Mouse (Mus musculus) spleen, adult 12 weeks (tissue): Measurements from ENCODE around the gene Fblim1.
"Not testable (repeated sequence)": the region's sequence is repeated elsewhere in the genome, so short reads cannot be mapped to it uniquely, and the experiment has no call there.

Experiments used
- DNase-seq: peaks from one replicate; pipeline ENCODE4 v3.0.0; 2022; ENCODE audit warnings: low spot score

Gene Fblim1

GRCm38 (mm10) chr4:141567174-141567573, 38.7 kb downstream of the Fblim1 start:
- not testable (repeated sequence) for DNase-seq

- no peak for DNase-seq
Observed at GRCm38 (mm10) chr4:141566187-141566586, 39.7 kb downstream of the Fblim1 start.

DNA sequence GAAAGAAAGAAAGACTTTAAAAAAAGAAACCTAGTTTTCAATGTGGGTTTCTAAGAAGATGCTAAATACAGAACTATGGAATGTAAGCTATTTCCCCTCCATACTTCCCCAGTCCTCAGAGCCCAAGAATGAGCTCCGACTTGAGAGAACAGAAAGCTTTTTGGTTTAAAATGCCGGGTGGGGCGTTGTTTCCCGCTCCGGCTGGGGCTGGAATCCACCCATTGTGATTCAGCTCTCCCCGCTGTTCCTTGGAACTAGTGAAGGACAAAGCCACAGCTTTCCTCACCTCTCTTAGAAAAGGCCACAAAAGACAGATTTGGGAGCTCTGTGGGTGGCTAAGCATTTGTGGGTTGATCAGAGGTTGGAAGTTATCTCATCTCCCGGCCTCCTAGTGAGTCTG, 40.6 kb downstream of the Fblim1 start:
- DNase-seq, result no peak

DNA sequence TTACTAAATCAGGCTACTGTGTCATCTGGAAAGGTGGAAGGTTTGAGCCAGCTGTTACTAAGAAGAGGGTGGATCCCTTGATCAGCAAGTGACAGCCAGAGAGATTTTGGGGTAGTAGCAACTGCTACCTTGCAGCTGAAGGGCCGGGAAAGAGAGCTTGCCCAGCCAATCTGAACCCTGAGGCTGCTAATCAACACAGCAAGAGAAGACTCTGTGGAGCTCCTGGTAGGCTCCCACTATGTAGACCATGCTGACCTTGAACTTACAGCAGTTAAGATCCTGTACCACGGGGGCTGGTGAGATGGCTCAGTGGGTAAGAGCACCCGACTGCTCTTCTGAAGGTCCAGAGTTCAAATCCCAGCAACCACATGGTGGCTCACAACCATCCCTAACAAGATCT, 41.2 kb downstream of the Fblim1 start:
- no peak for DNase-seq

- no peak for DNase-seq
Observed at GRCm38 (mm10) chr4:141564209-141564608, 41.7 kb downstream of the Fblim1 start.

GRCm38 (mm10) chr4:141562281-141562680, 43.6 kb downstream of the Fblim1 start:
- DNase-seq, result no peak

GRCm38 (mm10) chr4:141561331-141561919, 44.5 kb downstream of the Fblim1 start:
- DNase-seq, result not testable (repeated sequence)

- peak; percentile 74 for DNase-seq
Observed at GRCm38 (mm10) chr4:141559898-141560263, 46.0 kb downstream of the Fblim1 start.

- DNase-seq, result peak; percentile 66
Observed at GRCm38 (mm10) chr4:141559131-141559897, 46.6 kb downstream of the Fblim1 start.

- peak; percentile 15 for DNase-seq
Observed at GRCm38 (mm10) chr4:141558658-141559057, 47.2 kb downstream of the Fblim1 start.

DNA sequence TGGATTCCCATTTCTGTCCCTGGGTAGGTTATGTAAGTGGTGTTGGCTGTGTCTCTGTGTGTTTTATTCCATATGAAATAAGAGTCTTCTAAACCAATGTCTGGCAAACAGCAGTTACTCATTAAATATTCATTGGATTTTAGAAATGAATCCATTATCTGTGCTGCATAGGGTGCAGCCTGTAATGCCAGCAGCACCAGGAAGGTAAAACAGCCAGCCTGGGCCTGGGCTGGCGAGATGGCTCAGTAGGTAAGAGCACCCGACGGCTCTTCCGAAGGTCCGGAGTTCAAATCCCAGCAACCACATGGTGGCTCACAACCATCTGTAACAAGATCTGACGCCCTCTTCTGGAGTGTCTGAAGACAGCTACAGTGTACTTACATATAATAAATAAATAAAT, 49.7 kb downstream of the Fblim1 start:
- DNase-seq, result not testable (repeated sequence)

GRCm38 (mm10) chr4:141554255-141554865, 51.5 kb downstream of the Fblim1 start:
- not testable (repeated sequence) for DNase-seq

DNA sequence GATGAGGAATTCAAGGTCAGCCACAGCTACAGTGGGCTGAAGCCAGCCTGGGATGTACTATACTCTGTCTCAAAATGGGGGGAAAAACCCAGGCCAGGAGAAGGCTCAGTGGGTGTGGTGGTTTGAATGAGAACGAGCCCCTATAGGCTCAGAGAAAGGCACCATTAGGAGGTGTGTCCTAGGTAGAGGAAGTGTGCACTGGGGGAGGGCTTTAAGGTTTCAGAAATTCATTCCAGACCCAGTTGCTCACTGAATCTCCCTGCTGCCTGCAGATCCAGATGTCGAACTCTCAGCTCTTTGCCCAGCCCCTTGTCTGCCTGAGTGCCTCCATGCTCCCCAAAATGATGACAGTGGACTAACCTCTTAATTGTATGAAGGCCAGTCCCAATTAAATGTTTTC, 53.4 kb downstream of the Fblim1 start:
- DNase-seq, result no peak

GRCm38 (mm10) chr4:141547299-141547698, 58.6 kb downstream of the Fblim1 start:
- no peak for DNase-seq

DNA sequence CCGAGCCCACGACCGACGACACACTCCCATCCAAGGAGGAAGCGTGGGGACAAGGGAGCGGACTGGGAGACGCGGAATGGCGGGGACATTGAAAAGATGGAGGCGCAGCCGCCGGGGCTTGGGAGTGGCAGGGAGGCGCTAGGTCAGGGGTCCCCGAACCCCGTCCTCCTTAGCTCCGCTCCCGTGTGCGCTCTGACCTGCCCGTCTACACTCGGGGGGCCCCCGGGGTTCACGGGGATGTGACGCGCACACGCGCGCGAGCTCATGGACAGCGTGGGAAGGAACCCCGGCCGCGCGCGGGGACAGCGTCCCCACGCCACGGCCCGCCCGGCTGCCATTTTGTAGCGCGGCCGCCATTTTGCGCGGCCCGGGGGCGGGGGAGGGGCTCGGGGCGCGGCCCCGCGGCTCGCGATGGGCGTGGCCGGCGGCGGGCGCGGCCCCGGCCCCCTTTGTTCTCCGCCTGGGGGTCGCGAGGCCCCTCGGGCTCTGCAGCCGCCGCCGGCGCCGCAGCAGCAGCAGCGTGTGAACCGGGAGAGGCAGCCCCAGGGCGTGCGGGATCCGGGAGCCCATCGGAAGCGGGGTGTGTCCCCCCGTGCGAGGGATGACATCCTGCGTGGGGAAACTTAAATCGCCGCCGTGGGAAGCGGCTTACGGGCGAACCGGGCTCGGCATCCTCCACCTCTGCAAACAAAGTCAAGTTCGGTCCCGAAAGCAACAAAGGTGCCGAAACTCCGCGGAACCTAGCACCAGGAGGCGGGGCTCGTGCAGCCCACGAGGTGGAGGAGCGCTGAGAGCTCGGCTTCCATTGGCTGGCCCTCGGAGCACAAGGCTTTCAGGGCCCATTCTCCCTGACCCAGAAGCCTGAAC, 59.3 kb downstream of the Fblim1 start:
- peak; percentile 79 for DNase-seq

GRCm38 (mm10) chr4:141545743-141546333, 60.1 kb downstream of the Fblim1 start:
- DNase-seq, result peak; percentile 96

DNA sequence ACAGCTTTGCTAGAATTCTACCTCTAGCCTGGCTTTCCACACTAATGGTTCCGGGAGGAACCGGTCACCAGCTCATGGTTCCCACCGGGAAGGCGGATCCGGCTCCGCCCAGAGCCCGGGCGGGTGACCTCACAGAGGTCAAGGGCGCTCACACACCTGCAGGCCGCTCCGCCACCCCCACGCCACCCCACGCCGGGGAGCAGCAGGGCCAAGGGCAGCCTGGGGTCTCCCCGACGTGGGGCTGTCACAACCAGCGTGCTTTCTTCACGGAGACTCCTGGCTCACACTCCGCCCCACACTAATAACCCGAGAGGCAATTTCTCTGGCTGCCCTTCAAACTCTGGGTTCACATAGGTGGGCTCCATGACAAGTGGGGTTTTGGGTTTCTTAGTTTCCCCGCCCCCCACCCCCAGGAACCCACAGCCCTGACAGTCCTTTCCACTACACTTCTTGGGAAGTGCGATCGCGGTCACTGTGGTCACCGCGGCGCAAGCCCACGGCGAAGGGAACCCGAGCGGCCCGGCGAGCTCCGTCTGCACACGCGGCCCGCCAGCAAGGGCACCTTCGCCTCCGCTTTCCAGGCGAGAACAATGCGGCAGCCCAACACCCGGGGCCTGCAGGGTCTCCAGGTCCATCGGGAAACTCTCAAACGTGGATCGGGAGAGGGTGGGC, 60.7 kb downstream of the Fblim1 start:
- DNase-seq, result peak; percentile 35

- no peak for DNase-seq
Observed at GRCm38 (mm10) chr4:141544536-141544935, 61.4 kb downstream of the Fblim1 start.

- DNase-seq, result no peak
Observed at GRCm38 (mm10) chr4:141543593-141543992, 62.3 kb downstream of the Fblim1 start.

DNA sequence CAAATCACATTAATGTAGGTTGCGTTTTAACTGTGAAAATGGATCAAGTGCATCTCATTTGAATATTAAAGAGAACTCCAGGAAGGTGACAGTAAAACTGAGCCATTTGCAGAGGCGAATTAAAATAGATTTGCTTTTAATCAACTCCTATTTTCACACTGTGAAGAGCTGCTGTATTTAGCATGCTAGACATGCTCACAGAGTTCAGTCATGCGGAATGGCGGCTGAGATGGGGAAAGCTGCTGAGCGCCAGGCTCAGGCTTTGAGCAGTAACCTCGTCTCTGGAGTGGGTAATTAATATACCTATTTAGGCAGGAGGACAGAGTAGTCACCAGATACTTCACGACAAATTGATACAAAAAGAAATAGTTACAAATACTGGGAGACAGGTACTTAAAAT, 64.0 kb downstream of the Fblim1 start:
- no peak for DNase-seq

- no peak for DNase-seq
Observed at GRCm38 (mm10) chr4:141540844-141541243, 65.1 kb downstream of the Fblim1 start.
